Mouse (Mus musculus) forelimb bud, embryonic 11.5 days (tissue): ENCODE results near the gene Gm45837.

ENCODE experiments used
- DNase-seq: peaks from one replicate; pipeline ENCODE4 v3.0.0-alpha.2; 2012; ENCODE audit warnings: low read depth, low spot score

Gm45837 gene

GRCm38 (mm10) chr7:101437876-101438275, 27.2 kb downstream of the Gm45837 start:
- peak; percentile 69 for DNase-seq

GRCm38 (mm10) chr7:101443093-101443492, 32.4 kb downstream of the Gm45837 start:
- DNase-seq = no peak

GRCm38 (mm10) chr7:101444211-101444610, 33.5 kb downstream of the Gm45837 start:
- DNase-seq = no peak

GRCm38 (mm10) chr7:101449855-101450254, 39.2 kb downstream of the Gm45837 start:
- no peak for DNase-seq

- peak; percentile 84 for DNase-seq
These were observed 40.0 kb downstream of the Gm45837 start for GRCm38 (mm10) chr7:101450422-101451401.

- no peak for DNase-seq
These were observed 42.0 kb downstream of the Gm45837 start for GRCm38 (mm10) chr7:101452669-101453068.

GRCm38 (mm10) chr7:101453296-101453695, 42.6 kb downstream of the Gm45837 start:
- DNase-seq = no peak

- DNase-seq = no peak
These were observed 43.0 kb downstream of the Gm45837 start for GRCm38 (mm10) chr7:101453725-101454124.

GRCm38 (mm10) chr7:101454479-101454878, 43.8 kb downstream of the Gm45837 start:
- DNase-seq = no peak

GRCm38 (mm10) chr7:101455141-101455540, 44.5 kb downstream of the Gm45837 start:
- no peak for DNase-seq

GRCm38 (mm10) chr7:101456318-101456717, 45.6 kb downstream of the Gm45837 start:
- no peak for DNase-seq

GRCm38 (mm10) chr7:101456789-101457188, 46.1 kb downstream of the Gm45837 start:
- DNase-seq = no peak

- DNase-seq = no peak
These were observed 46.6 kb downstream of the Gm45837 start for GRCm38 (mm10) chr7:101457283-101457682.

- DNase-seq = no peak
These were observed 47.1 kb downstream of the Gm45837 start for GRCm38 (mm10) chr7:101457801-101458200.

GRCm38 (mm10) chr7:101458278-101458781, 47.6 kb downstream of the Gm45837 start:
- no peak for DNase-seq

- no peak for DNase-seq
These were observed 48.7 kb downstream of the Gm45837 start for GRCm38 (mm10) chr7:101459305-101459813.

- no peak for DNase-seq
These were observed 49.4 kb downstream of the Gm45837 start for GRCm38 (mm10) chr7:101459923-101460607.

- no peak for DNase-seq
These were observed 49.9 kb downstream of the Gm45837 start for GRCm38 (mm10) chr7:101460608-101460957.

- no peak for DNase-seq
These were observed 50.9 kb downstream of the Gm45837 start for GRCm38 (mm10) chr7:101461571-101461970.

- DNase-seq = no peak
These were observed 51.8 kb downstream of the Gm45837 start for GRCm38 (mm10) chr7:101462327-101463068.

- no peak for DNase-seq
These were observed 53.1 kb downstream of the Gm45837 start for GRCm38 (mm10) chr7:101463665-101464271.
